Mouse (Mus musculus) naive thymus-derived CD4-positive, alpha-beta T cell, adult 2 months (primary cell): ENCODE measurements around the gene Lrrc29.
A peak's percentile ranks its signal among the peaks of the same experiment; 100 is the strongest.

Experiments
- DNase-seq: peaks from one replicate; pipeline ENCODE4 v3.0.0-alpha.2; 2011; ENCODE audit warnings: low read depth

Gene Lrrc29

GRCm38 (mm10) chr8:105264024-105264982 lies 61.8 kb downstream of the Lrrc29 start, which contains the start of the genes Tradd and Fbxl8:
Gene Tradd (minus strand): TSS chr8:105264609.
Gene Fbxl8 (plus strand): TSS chr8:105264648.
- DNase-seq: peak; percentile 75

- no peak for DNase-seq
These were observed 62.7 kb downstream of the Lrrc29 start for GRCm38 (mm10) chr8:105263244-105263912.
